Mouse (Mus musculus): Measurements from ENCODE around the gene Sipa1l3. TPM values are rescaled to one million over a fixed set of nuclear protein-coding genes. Genes with fewer than 3 reads are reported as not detected.

Sipa1l3 gene
- polyA plus RNA-seq, 1 experiment from 2014 or later = 21.5 TPM

DNA sequence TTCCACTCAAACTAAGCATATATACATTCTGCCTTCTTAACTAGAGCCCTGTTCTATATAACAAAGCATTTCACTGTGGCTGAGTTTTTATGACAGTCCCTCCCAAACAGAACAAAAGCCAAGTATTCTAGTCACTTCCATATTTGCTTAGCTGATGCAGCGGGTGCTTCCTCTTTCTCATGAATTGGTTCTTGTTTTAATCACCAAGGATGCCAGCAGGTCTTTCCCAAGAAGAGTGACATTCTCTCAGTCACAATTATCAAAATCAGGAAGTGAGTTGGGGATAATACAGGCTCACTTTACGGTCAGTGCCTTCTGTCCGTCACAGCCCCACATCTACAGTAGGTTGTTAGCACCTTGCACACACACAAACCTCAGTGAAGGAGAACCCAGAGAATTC is 26.6 kb downstream of the Sipa1l3 start:
- Histone ChIP-seq H3K36me3 (peaks cover 11% of the 10 kb centered on the region; the same call in 1 of the 2 replicates), H3K4me1 (peaks cover 27% of the 10 kb centered on the region), H3K4me3 (no peak overlapping the region), H3K27me3 (no peaks in the 10 kb centered on the region), H3K27ac (no peak overlapping the region), H3K9ac (no peak overlapping the region), H3K9me3 (no peaks in the 10 kb centered on the region), H3K4me2 (no peak overlapping the region)
- no peak for ATAC-seq (ENCODE audit: insufficient number of reproducible peaks, insufficient read depth, low FRiP score, low TSS enrichment, low read depth)
- 64% methylated on average over 3 of the region's 3 CpGs for WGBS

DNA sequence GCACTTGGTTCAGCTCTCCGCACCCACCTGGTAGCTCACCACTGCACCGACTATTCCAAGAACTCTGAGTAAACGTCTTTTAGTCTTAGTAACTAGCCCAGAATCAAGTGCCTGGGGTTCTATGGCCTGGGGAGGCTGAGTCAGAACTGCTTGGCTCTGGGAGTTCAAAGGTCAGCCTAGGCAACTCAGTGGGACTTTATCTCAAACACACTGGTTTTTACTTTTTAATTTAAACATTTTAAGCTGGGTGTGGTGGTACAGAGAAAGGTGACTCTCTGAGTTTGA is 27.0 kb downstream of the Sipa1l3 start:
- H3K4me3 ChIP-seq = no peak overlapping the region
- ATAC-seq (ENCODE audit: insufficient number of reproducible peaks, insufficient read depth, low FRiP score, low TSS enrichment, low read depth) = no peak
- H3K27ac ChIP-seq = no peak overlapping the region
- H3K36me3 ChIP-seq = peaks cover 11% of the 10 kb centered on the region; the same call in 1 of the 2 replicates
- no peaks in the 10 kb centered on the region for H3K27me3 ChIP-seq
- no peak overlapping the region for H3K9ac ChIP-seq
- no peaks in the 10 kb centered on the region for H3K9me3 ChIP-seq
- H3K4me2 ChIP-seq = no peak overlapping the region
- 55% methylated on average over 3 of the region's 3 CpGs for WGBS
- peaks cover 23% of the 10 kb centered on the region for H3K4me1 ChIP-seq

DNA sequence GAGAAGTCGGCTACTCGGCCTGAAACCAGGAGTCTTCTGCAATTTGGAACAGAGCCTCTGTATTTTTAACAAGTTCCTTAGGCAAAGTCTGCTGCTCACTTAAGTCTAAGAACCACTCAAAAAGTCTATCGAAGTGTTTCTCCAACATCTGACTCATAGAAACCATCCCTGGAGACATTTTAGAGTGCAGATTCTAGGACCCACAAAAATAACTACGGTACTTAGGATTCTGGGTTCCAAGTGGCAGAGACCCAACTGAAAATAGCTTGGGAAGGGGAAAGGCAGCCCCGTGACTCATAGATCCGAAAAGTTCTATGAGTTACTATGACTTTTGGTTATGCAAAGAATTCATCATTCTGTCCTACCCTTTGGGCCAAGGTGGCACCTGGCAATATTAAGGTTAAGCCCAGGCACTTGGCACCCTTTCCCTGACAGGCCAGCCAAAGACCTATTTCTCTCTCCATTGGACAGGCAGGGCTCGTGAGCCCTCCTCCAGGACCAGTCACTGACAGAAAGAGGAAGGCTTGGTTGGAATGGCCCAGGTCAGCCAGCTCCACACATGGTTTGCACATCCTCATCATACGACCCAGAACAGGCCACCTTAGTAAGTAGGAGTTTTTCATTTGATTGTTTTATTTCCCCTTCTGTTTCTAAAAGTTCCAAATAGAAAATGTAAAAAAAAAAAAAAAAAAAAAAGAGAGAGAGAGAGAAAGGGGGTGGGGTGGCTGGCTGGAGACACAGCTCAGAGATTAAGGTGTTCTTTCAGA is 27.6 kb downstream of the Sipa1l3 start:
- no peak for ATAC-seq (ENCODE audit: insufficient number of reproducible peaks, insufficient read depth, low FRiP score, low TSS enrichment, low read depth)
- H3K4me3 ChIP-seq = no peak overlapping the region
- peaks cover 20% of the 10 kb centered on the region for H3K4me1 ChIP-seq
- H3K27me3 ChIP-seq = no peaks in the 10 kb centered on the region
- H3K4me2 ChIP-seq = no peak overlapping the region
- no peaks in the 10 kb centered on the region for H3K9me3 ChIP-seq
- H3K27ac ChIP-seq = 0 out of 2 replicates have a peak overlapping the region, but pooled peaks have one; percentile 34
- peaks cover 13% of the 10 kb centered on the region; the same call in 1 of the 2 replicates for H3K36me3 ChIP-seq
- no peak overlapping the region for H3K9ac ChIP-seq
- WGBS = 81% methylated on average over 8 of the region's 8 CpGs

DNA sequence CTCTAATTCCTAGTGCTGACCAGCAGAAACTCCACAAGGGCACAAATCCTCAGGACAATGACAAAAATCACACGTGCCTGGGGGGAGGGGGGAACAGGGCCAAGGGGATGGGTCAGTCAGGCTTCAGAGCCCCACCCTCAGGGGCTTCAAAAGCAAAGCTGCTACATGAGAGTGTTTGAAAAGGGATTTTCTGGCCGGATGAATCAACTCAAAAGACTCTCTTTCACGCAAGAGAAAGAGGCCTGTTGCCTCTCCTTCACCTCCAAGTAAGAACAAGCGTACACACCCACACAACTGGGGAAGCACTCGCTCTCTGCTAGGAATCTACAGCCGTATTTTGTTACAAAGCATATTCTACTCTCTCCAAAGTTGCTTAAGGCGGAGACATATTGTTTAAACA is 28.6 kb downstream of the Sipa1l3 start:
- no peak overlapping the region for H3K9ac ChIP-seq
- peaks cover 11% of the 10 kb centered on the region; the same call in 1 of the 2 replicates for H3K36me3 ChIP-seq
- no peak overlapping the region for H3K4me3 ChIP-seq
- H3K4me1 ChIP-seq = peaks cover 20% of the 10 kb centered on the region
- no peak for ATAC-seq (ENCODE audit: insufficient number of reproducible peaks, insufficient read depth, low FRiP score, low TSS enrichment, low read depth)
- WGBS = 28% methylated on average over 7 of the region's 7 CpGs
- H3K27ac ChIP-seq = peak overlapping the region; percentile 34; the same call in 1 of the 2 replicates
- no peaks in the 10 kb centered on the region for H3K27me3 ChIP-seq
- H3K9me3 ChIP-seq = no peaks in the 10 kb centered on the region
- H3K4me2 ChIP-seq = no peak overlapping the region

DNA sequence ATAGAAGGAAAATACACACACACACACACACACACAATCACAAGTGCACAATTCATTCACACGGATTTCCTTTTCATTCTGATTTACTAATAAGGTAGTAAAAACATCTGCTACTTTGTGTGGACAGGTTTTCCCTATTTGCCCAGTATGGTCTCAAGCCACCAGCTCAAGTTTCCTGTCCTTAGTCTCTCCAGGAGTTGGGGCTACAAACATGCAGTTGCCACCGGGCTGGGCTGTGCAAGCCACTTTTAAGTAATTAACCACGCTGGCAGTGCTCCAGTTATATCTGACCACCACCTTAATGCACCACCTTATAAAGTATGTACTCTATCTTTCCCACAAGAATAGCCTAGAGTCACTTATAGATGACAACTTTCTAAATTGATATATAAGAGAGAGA is 29.1 kb downstream of the Sipa1l3 start:
- H3K4me3 ChIP-seq = no peak overlapping the region
- no peaks in the 10 kb centered on the region for H3K9me3 ChIP-seq
- H3K27ac ChIP-seq = no peak overlapping the region
- peaks cover 7% of the 10 kb centered on the region; the same call in 1 of the 2 replicates for H3K36me3 ChIP-seq
- no peaks in the 10 kb centered on the region for H3K27me3 ChIP-seq
- no peak overlapping the region for H3K4me2 ChIP-seq
- ATAC-seq (ENCODE audit: insufficient number of reproducible peaks, insufficient read depth, low FRiP score, low TSS enrichment, low read depth) = no peak
- 18% methylated on average over 3 of the region's 3 CpGs for WGBS
- H3K9ac ChIP-seq = no peak overlapping the region
- peaks cover 23% of the 10 kb centered on the region for H3K4me1 ChIP-seq

DNA sequence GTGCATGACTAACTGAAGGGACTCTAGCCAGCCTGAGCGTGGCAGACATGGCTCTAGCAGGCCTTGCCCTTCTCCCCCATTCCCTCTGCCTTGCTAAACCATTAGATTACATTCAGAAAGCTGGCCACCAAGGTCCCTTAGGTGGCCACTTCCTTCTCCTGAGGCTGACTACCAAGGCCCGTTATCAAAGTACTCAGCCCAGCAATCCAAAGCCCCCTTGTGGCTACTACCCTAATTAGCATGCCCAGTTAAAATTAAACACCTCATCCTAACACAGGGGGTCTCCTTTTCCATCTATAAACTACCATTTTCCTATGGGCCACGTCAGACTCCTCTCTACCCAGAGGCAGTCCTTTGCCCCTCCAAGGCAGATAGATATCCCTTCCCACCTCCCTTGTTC is 31.7 kb downstream of the Sipa1l3 start:
- WGBS = 84% methylated on average over 3 of the region's 3 CpGs
- Histone ChIP-seq H3K9ac (no peak overlapping the region), H3K27me3 (no peaks in the 10 kb centered on the region), H3K27ac (no peak overlapping the region), H3K4me2 (no peak overlapping the region), H3K4me3 (no peak overlapping the region), H3K4me1 (peaks cover 46% of the 10 kb centered on the region), H3K9me3 (no peaks in the 10 kb centered on the region), H3K36me3 (0 out of 2 replicates have a peak, but pooled peaks cover 3% of the 10 kb centered on the region)
- ATAC-seq (ENCODE audit: insufficient number of reproducible peaks, insufficient read depth, low FRiP score, low TSS enrichment, low read depth) = no peak

DNA sequence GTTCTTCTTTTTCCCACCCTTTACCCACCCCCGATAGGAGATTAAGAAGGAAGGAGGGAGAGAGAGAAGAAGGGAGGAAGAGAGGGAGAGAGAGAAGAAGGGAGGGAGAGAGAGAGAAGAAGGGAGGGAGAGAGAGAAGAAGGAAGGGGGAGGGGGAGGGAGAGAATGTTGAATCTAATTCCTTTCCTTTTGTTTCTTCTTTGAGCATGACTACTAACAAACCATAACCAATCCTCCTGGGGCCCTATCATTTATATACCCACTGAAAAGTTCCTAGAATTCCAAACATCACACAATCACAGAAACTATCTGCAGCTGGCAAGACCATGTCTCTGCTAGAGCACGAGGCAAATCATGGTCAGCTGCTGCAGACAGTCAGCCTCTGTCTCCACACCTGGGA is 32.7 kb downstream of the Sipa1l3 start:
- ATAC-seq (ENCODE audit: insufficient number of reproducible peaks, insufficient read depth, low FRiP score, low TSS enrichment, low read depth) = no peak
- Histone ChIP-seq H3K4me3 (no peak overlapping the region), H3K9ac (no peak overlapping the region), H3K36me3 (0 out of 2 replicates have a peak, but pooled peaks cover 3% of the 10 kb centered on the region), H3K27me3 (no peaks in the 10 kb centered on the region), H3K27ac (peak overlapping the region; percentile 44; the same call in 1 of the 2 replicates), H3K4me1 (peaks cover 56% of the 10 kb centered on the region), H3K4me2 (no peak overlapping the region), H3K9me3 (no peaks in the 10 kb centered on the region)
- 29% methylated on average over 2 of the region's 2 CpGs for WGBS

DNA sequence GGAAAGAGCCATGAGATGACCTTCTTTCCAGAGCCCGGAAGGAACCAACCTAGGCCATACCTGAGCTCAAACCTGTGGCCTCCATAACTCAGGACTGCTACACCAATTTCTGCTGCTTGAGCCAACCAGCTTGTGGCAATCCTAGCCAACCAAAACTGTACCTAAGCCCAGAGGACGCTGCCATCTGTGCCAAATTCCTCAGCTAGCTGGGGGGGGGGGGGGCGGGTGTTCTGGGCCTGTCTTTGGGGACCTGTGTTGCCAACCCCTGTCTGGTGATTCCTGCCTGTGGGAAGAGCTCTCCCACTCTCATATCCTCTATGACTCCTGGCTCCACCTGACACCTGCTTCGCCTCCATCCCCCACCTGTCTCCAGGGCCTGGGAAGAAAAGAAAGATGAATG is 34.9 kb downstream of the Sipa1l3 start:
- no peak overlapping the region for H3K4me2 ChIP-seq
- 60% methylated on average over 4 of the region's 4 CpGs for WGBS
- no peak overlapping the region for H3K4me3 ChIP-seq
- H3K4me1 ChIP-seq = peaks cover 56% of the 10 kb centered on the region
- H3K9ac ChIP-seq = no peak overlapping the region
- H3K36me3 ChIP-seq = 0 out of 2 replicates have a peak, but pooled peaks cover 3% of the 10 kb centered on the region
- no peaks in the 10 kb centered on the region for H3K9me3 ChIP-seq
- H3K27ac ChIP-seq = peak overlapping the region; percentile 90
- H3K27me3 ChIP-seq = no peaks in the 10 kb centered on the region
- no peak for ATAC-seq (ENCODE audit: insufficient number of reproducible peaks, insufficient read depth, low FRiP score, low TSS enrichment, low read depth)

DNA sequence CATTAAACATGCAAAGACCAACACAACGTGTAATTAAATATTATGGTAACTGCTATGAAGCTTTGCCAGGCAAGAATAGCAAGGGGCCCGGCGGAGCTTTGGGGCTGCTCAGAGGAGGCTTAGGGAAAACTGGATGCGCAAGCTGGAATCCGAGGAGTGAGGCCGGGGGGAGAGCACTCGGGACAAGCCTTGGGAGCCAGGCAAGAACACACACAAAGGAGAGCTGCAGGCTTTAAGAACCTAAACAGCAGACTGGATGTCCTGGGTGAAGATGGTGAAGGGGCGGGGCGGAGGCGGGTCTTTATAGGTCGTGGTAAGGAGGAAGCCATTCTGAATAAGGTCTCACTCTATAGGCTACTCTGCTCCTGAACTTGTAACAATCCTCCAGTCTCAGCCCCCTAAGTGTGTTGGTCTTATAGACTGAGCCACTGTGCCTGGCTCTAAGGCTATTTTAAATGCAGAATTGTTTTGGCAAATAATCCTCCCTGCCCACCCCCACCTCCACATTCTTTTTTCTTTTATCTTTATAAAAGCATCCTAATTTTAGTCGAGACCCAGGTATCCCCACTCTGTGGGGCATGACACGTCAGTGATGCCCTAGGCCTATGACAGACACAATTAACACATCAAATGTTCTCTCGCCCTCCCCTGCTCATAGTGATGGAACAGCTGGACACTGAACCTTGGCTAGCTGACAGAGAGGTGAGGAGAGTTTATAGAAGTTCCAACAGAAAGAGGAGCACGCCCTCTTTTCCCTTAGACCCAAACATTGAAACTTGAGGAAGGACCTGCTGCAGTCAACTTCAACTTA is 36.9 kb downstream of the Sipa1l3 start:
- Histone ChIP-seq H3K27me3 (no peaks in the 10 kb centered on the region), H3K4me2 (peak overlapping the region; percentile 24), H3K9ac (0 out of 2 replicates have a peak overlapping the region, but pooled peaks have one; percentile 27), H3K4me3 (0 out of 2 replicates have a peak overlapping the region, but pooled peaks have one; percentile 6), H3K9me3 (no peaks in the 10 kb centered on the region), H3K36me3 (0 out of 2 replicates have a peak, but pooled peaks cover 3% of the 10 kb centered on the region), H3K4me1 (peaks cover 54% of the 10 kb centered on the region), H3K27ac (peak overlapping the region; percentile 90)
- ATAC-seq (ENCODE audit: insufficient number of reproducible peaks, insufficient read depth, low FRiP score, low TSS enrichment, low read depth) = peak; percentile 73
- 40% methylated on average over 15 of the region's 15 CpGs for WGBS

DNA sequence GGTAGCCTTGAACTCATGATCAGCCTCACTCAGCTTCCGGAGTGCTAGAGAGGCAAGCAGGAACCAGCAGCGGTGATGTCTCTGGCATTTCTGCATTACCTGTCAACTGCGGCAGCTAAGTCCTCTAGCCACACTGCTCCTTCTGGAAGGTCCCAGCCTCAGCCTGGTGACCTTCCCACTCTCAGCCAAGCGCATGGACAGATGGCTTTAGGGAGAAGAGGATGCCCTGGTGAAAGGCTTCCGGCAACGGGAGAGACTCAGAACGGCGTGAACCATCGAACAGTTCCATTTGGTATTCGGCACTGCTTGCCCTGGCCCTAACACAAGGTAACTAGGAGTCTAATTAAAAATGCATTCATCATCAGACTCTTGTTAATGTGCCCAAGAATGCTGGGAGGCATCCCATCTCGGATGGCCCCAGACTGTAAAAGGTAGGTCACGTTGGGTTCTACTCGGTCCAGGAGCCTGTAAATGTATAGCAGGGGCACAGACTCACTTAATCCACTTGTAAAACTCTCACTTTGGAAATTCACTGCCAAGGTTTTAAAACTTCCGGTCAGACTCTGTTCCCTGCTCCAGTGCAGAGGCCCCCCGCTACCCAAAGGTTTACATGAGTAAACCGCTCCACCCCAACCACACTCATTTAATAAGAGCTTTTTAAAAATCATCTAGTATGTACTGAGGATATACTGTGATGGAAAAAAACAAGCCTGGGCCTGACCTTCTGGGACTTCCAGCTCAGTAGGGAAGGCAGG is 37.7 kb downstream of the Sipa1l3 start:
- ATAC-seq (ENCODE audit: insufficient number of reproducible peaks, insufficient read depth, low FRiP score, low TSS enrichment, low read depth) = no peak

DNA sequence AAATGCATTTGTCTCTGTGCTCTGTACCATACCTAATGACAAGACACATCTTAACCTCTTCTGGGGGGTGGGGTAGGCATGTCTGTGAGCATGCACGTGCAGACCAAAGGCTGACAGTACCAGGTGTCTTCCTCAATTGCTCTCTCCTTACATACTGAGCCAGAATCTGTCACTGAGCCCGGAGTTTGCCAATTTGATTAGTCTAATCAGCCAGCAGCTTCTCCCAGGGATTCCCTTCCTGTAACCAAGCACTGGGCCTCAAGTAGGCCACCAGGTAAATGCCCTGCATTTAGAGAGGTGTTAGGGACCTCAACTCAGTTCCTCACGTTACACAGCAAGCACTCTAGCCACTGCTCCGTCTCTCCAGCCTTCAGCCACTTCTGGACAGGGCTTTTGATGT is 38.3 kb downstream of the Sipa1l3 start:
- 66% methylated on average over 4 of the region's 4 CpGs for WGBS
- ATAC-seq (ENCODE audit: insufficient number of reproducible peaks, insufficient read depth, low FRiP score, low TSS enrichment, low read depth) = no peak
- Histone ChIP-seq H3K4me1 (peaks cover 54% of the 10 kb centered on the region), H3K4me2 (no peak overlapping the region), H3K4me3 (no peak overlapping the region), H3K36me3 (no peaks in the 10 kb centered on the region), H3K27ac (peak overlapping the region; percentile 90), H3K27me3 (no peaks in the 10 kb centered on the region), H3K9ac (no peak overlapping the region), H3K9me3 (no peaks in the 10 kb centered on the region)

More for the DNA sequence above, 37.7 kb downstream of the Sipa1l3 start:
- H3K9ac ChIP-seq = 0 out of 2 replicates have a peak overlapping the region, but pooled peaks have one; percentile 27
- no peaks in the 10 kb centered on the region for H3K9me3 ChIP-seq
- WGBS = 76% methylated on average over 16 of the region's 16 CpGs
- peaks cover 54% of the 10 kb centered on the region for H3K4me1 ChIP-seq
- H3K27ac ChIP-seq = peak overlapping the region; percentile 90
- H3K4me2 ChIP-seq = peak overlapping the region; percentile 24
- H3K27me3 ChIP-seq = no peaks in the 10 kb centered on the region
- no peaks in the 10 kb centered on the region for H3K36me3 ChIP-seq
- no peak overlapping the region for H3K4me3 ChIP-seq
